8 mouse cellular contexts compared by ENCODE assay signal in the genomic region with DNA sequence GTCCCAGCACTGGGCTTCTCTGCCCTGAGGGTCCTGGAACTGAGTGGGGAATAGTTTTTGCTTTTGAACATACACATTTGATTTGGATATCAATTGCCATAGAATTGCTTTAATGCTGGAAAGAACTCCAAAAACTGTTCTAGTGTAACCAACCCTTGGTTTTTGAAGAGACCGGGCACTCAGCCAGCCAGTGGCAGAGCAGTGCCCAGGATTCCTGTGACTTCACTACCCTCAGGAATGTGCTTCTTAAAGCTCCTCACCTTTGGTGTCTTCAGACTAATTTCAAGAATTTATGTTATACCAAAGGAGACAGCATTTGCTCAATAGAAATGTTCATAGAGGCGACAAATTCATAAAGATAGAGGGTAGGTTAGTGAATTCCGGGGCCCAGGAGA. TPM values are rescaled to one million over a fixed set of nuclear protein-coding genes. Genes with fewer than 3 reads are reported as not detected.
DNase-seq lines count a peak whose midpoint lies in the region; ATAC-seq lines count a peak whose summit lies in the region.

No protein-coding gene starts in this region.

- H3K4me1 ChIP-seq in hindbrain, embryonic 10.5 days (replicated peaks), result peaks cover 58% of the 10 kb centered on the region
- peaks cover 31% of the 10 kb centered on the region for H3K4me1 ChIP-seq in hindbrain, embryonic 12.5 days
- H3K4me1 ChIP-seq in embryonic facial prominence, embryonic 10.5 days, result peaks cover 56% of the 10 kb centered on the region

- no peak overlapping the region for H3K9ac ChIP-seq in hindbrain, embryonic 12.5 days

- no peak for ATAC-seq in hindbrain, embryonic 12.5 days (ENCODE audit: low FRiP score)

- 73% methylated on average over 3 of the region's 3 CpGs for WGBS in hindbrain, embryonic 10.5 days
- WGBS in hindbrain, embryonic 12.5 days, result 78% methylated on average over 3 of the region's 3 CpGs
- WGBS in embryonic facial prominence, embryonic 10.5 days, result 83% methylated on average over 3 of the region's 3 CpGs

- no peak for DNase-seq in hindbrain, embryonic 10.5 days (ENCODE audit: low spot score)
- DNase-seq in embryonic facial prominence, embryonic 10.5 days (ENCODE audit: low spot score), result no peak
- peak; percentile 57 for DNase-seq in kidney, adult 11 months
- peak; percentile 66 for DNase-seq in lung, postnatal 25 days (ENCODE audit: low spot score)
- no peak for DNase-seq in frontal cortex, postnatal 10 days (ENCODE audit: low spot score in 2 of 2)
- no peak for DNase-seq in cerebellum, postnatal 4 days (ENCODE audit: low spot score in 2 of 2)
- no peak for DNase-seq in cerebellum, adult 11-12 months

- H3K9me3 ChIP-seq in hindbrain, embryonic 10.5 days, result no peaks in the 10 kb centered on the region
- H3K9me3 ChIP-seq in hindbrain, embryonic 12.5 days (replicated peaks), result no peaks in the 10 kb centered on the region
- no peaks in the 10 kb centered on the region for H3K9me3 ChIP-seq in embryonic facial prominence, embryonic 10.5 days

- peaks cover 3% of the 10 kb centered on the region for H3K36me3 ChIP-seq in hindbrain, embryonic 10.5 days
- no peaks in the 10 kb centered on the region for H3K36me3 ChIP-seq in hindbrain, embryonic 12.5 days
- H3K36me3 ChIP-seq in embryonic facial prominence, embryonic 10.5 days (replicated peaks), result peaks cover 5% of the 10 kb centered on the region

- no peak overlapping the region for H3K4me2 ChIP-seq in hindbrain, embryonic 12.5 days (replicated peaks)

- H3K27ac ChIP-seq in hindbrain, embryonic 10.5 days, result peak overlapping the region; percentile 86
- no peak overlapping the region for H3K27ac ChIP-seq in hindbrain, embryonic 12.5 days
- peak overlapping the region; percentile 81 for H3K27ac ChIP-seq in embryonic facial prominence, embryonic 10.5 days (replicated peaks)

- H3K27me3 ChIP-seq in hindbrain, embryonic 10.5 days (ENCODE audit: insufficient read depth, poor library complexity, severe bottlenecking), result no peaks in the 10 kb centered on the region
- H3K27me3 ChIP-seq in hindbrain, embryonic 12.5 days, result no peaks in the 10 kb centered on the region
- no peaks in the 10 kb centered on the region for H3K27me3 ChIP-seq in embryonic facial prominence, embryonic 10.5 days (replicated peaks; ENCODE audit: low read depth, poor library complexity, severe bottlenecking)

- no peak overlapping the region for H3K4me3 ChIP-seq in hindbrain, embryonic 10.5 days
- H3K4me3 ChIP-seq in hindbrain, embryonic 12.5 days, result no peak overlapping the region
- H3K4me3 ChIP-seq in embryonic facial prominence, embryonic 10.5 days, result no peak overlapping the region

RNA-seq across cellular contexts. Expression of gene Ston1, which starts 33.1 kb away (rescaled TPM):
- 1.4 and 2.3 TPM in 2 replicates for polyA plus RNA-seq in hindbrain, embryonic 10.5 days (2016; fragmentation: Nextera tagmentation; extraction: Ambion mirVana)
- polyA plus RNA-seq in hindbrain, embryonic 12.5 days (2016; fragmentation: Nextera tagmentation; extraction: Ambion mirVana), result 3.1 and 3.4 TPM in 2 replicates
- polyA plus RNA-seq in embryonic facial prominence, embryonic 10.5 days (2016; fragmentation: Nextera tagmentation; extraction: Ambion mirVana), result 2.0 and 2.3 TPM in 2 replicates

RNA-seq across cellular contexts. Expression of gene Gtf2a1l, which starts 37.9 kb away (rescaled TPM):
- 0.10 and 0.43 TPM in 2 replicates for polyA plus RNA-seq in hindbrain, embryonic 10.5 days (2016; fragmentation: Nextera tagmentation; extraction: Ambion mirVana)
- polyA plus RNA-seq in hindbrain, embryonic 12.5 days (2016; fragmentation: Nextera tagmentation; extraction: Ambion mirVana), result 0.72 and 0.87 TPM in 2 replicates
- 0.17 and 0.18 TPM in 2 replicates for polyA plus RNA-seq in embryonic facial prominence, embryonic 10.5 days (2016; fragmentation: Nextera tagmentation; extraction: Ambion mirVana)

Comparison
In these comparisons a context has a peak if more than half of its experiments do, and no peak if none do; other contexts are left out.
1. DNase-seq: peak in kidney, adult 11 months (single experiment) and lung, postnatal 25 days (single experiment); none in hindbrain, embryonic 10.5 days (single experiment), embryonic facial prominence, embryonic 10.5 days (single experiment), frontal cortex, postnatal 10 days (0 of 2), cerebellum, postnatal 4 days (0 of 2) and cerebellum, adult 11-12 months (single experiment).